Mouse (Mus musculus): Measurements from ENCODE around the gene Tbc1d2b.

Tbc1d2b gene

DNA sequence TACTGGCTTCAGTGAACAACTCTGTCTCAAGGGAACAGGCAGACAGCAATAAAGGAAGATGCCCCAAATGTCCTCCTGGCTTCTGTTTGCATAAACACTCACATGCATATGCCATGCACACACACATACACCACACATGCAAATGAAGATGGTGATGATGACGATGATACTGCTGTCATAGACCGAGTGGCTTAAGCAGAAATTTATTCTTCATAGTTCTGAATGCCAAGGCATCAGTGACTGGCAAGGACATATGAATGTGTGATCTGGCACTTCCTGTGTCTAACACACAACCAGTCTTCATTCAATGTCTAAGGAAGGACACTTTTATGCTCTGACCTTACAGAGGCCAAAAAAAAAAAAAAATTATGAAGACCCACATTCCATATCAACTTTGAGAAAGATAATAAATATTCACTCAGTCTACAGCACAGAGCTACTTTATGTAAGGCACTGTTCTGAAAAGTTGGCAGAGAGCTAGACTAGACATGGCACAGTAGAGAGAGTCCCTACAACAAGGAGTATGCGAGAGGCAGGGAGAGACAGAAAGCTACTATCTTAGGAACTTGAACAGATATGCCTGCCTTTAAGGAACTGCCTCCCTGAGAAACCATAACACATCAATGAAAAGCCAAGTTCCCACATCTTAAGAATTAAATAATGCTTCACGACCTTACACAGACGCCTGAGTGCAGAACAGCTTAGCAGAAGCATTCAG lies 5.1 kb downstream of the Tbc1d2b start:
- DNase-seq (ENCODE audit: low read depth, low spot score), result no peak

GRCm38 (mm10) chr9:90263340-90263679 lies 7.3 kb downstream of the Tbc1d2b start:
- DNase-seq (ENCODE audit: low read depth, low spot score), result no peak

DNA sequence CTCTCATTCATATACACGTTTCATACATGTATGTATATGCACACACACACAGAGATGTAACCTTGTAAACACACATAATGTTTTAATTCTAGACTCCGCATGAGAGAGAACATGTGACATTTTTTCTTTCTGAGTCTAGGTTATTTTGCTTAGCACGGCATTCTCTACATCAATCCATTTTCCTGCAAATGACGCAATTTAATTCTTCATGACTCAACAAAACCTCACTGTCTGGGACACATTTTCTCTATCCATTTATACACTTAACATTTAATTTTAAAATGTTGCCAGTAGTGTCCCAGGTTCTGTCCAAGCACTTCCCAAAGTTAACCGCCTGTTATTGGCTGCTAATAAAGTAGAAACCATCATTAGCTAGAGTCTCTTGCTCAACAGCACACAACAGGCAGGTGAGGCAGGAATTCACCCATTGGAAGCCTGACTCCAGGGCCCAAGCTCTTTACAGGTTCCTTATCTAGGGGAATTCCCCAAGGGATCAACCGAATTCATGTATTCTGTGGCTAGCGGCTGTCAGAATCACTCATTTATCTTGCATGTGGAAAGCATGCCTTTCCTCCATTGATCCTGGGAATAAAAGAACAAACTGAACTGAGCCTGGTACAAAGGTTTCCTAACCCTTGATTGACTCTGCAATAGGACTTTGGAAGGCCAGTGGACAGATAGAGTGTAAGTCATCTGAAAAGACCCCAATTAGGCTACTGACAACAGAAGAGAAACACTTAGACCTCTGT lies 7.8 kb downstream of the Tbc1d2b start:
- no peak for DNase-seq (ENCODE audit: low read depth, low spot score)

DNA sequence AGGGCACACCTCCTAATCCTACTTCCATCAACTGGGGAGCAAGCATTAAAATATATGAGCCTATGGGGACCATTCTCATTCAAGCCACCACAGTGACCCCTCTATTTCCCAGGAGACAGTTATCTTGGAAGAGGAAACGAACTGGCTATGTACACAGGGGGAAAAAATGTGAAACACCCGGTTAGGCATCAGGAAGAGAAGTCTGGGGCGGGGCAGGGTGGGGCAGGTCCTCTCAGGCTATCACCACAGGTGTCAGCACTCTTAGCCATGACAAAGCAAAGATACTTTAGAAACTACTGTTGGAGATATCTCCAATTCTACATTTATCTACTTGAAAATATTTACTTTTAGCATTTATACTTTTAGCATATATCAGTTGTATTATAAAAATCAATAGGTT lies 8.5 kb downstream of the Tbc1d2b start:
- no peak for DNase-seq (ENCODE audit: low read depth, low spot score)

GRCm38 (mm10) chr9:90260600-90261375 lies 9.8 kb downstream of the Tbc1d2b start:
- no peak for DNase-seq (ENCODE audit: low read depth, low spot score)

DNA sequence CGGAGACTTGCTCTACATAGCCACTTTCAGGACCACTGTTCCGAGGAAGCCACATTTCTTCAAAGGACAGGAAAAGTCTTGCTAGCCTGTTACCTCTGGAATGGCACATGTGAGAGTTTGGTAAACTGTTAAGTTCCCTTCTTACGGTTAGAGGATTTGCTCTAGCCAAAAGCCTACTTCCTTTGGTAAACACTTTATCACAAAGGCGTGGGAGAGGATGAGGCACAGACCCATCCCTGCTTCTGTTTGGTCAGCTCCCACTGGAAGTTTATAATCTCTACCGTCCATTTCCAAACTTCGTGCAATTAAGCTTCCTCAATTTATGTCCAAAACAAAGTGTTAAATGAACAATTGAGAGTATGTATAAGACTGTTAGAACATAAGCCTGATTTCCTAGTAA lies 10.5 kb downstream of the Tbc1d2b start:
- no peak for DNase-seq (ENCODE audit: low read depth, low spot score)

DNA sequence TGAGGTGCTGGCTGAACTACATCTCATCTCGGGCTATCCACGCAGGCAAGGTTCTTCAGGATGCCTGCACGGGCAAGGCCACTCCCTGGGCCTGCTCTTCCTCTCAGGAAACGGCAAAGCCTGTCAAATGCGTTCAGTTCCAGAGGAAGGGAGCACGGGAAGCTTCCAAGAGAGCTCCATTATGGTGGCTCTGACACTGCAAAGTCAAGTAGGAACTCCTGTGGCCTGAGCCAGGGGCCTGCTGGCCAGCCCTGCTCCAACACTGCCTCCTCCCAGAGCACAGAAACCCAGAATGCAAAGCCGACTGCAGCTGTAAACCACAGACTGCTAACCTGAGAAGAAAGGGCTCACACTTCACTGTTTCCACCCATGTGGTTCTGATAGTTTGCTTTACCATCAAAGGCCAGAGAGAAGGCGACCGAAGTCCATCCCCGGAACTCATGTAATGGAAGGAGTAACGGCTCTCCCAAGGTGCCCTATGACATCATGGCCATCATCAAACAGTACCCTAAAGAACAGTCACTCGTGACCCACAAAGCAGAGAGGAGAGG lies 11.1 kb downstream of the Tbc1d2b start:
- DNase-seq (ENCODE audit: low read depth, low spot score), result no peak

GRCm38 (mm10) chr9:90257754-90258531 lies 12.7 kb downstream of the Tbc1d2b start:
- DNase-seq (ENCODE audit: low read depth, low spot score), result no peak

GRCm38 (mm10) chr9:90257220-90257619 lies 13.4 kb downstream of the Tbc1d2b start:
- no peak for DNase-seq (ENCODE audit: low read depth, low spot score)

GRCm38 (mm10) chr9:90255844-90256405 lies 14.7 kb downstream of the Tbc1d2b start:
- no peak for DNase-seq (ENCODE audit: low read depth, low spot score)

DNA sequence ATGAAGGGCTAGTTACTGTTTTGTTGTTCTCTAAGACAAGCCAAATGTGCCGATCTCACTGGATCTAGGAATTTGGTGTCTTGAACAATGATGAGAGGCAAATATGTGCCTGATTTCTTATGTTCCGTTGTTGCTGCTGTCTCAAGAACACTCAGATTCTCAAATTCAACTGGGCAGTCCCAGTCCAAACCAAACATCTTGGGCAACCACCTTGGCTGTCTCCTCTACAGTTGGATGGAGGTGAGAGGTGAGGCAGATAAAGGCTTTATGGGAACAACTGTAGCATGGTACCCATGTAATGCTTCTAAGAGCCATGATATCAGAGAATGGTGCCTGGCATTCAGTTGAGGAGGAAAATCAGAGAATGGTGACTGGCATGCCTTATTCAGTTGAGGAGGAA lies 17.4 kb downstream of the Tbc1d2b start:
- DNase-seq (ENCODE audit: low read depth, low spot score), result no peak

DNA sequence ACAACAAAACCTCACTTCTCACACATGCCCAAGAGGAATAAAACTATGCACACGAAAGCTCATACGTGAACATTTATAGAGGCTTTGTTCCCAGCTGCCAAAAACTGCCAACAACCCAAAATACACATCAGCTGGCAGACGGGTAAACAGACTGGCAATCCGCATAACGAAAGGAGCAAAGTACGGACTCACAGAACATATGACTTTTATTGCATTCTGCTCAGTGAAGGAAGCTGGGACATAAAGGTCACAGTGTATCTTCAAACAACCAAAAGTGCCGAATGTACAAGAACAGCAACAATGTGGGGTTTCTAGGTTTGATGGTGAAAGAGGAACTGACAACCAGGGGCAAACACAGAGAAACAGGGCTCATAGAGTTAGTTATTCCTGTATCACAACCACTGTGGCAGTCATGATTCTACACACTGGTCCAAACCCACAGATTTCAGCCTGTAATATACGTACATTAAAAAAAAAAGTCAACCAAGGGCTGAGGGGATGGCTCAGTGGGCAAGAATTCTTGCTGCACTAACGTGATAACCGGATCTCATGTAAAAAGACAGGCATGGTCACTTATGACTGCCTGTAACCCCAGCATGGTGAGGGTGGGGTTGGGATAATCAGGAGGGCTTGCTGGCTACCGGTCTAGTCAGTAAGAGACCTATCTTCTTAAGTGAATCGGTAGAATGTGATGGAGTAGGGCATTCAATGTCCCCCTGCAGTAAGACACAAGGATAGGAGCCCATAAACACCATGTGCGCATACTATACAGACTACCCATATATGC lies 19.4 kb downstream of the Tbc1d2b start:
- no peak for DNase-seq (ENCODE audit: low read depth, low spot score)

DNA sequence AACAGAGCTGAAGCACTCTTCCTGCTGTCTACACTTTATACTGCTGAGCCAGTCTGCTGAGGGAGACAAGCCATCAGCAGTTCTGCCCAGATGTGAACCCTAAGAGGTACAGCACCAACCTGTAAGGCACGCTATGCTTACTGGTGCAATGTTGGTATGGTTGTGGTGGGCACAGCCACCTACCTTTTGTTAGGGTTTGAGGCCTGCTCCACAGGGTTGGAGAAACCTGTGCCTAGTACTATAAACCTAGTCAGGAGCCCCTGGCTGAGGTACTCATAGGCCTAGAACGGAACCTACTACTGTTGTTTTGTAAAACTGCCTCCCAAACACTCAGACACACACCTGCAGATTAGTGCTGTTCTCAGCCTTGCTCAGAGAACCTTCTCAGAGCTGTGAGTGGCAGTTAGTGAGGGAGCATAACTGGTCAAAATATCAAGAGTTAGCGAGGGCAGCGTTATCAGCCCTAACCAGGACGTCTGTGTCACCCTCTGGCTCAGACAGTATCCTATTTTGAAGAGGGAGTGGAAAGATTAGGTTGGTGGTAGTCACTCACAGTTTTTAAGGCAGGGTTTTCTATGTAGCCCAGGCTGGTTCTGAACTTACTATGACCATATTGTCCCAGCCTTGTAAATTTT lies 20.3 kb downstream of the Tbc1d2b start:
- DNase-seq (ENCODE audit: low read depth, low spot score), result no peak

GRCm38 (mm10) chr9:90249036-90249435 lies 21.6 kb downstream of the Tbc1d2b start:
- no peak for DNase-seq (ENCODE audit: low read depth, low spot score)

GRCm38 (mm10) chr9:90248326-90248725 lies 22.3 kb downstream of the Tbc1d2b start:
- no peak for DNase-seq (ENCODE audit: low read depth, low spot score)

- no peak for DNase-seq (ENCODE audit: low read depth, low spot score)
Measured at GRCm38 (mm10) chr9:90247316-90247715, 23.3 kb downstream of the Tbc1d2b start.

DNA sequence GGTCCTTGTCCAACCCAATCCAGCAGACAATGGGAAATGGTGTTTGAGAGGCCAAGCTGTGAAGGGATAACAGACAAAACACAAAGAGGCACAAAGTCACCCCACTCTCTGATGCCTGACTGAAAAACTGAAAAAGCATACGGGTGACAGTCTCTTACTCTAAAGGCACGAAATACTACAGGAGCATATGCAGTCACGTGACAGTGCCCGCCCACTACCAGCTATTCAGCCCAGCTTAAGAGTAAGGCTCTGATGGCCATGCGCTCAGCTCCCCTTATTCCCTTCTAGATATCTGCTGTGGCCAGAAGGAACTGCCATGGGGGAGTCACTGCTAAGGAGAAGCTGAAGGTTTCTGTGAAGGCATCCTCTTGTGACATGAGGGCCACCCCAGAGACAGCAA lies 24.8 kb downstream of the Tbc1d2b start:
- no peak for DNase-seq (ENCODE audit: low read depth, low spot score)

- no peak for DNase-seq (ENCODE audit: low read depth, low spot score)
Measured at GRCm38 (mm10) chr9:90245206-90245605, 25.4 kb downstream of the Tbc1d2b start.

GRCm38 (mm10) chr9:90244301-90245151 lies 26.1 kb downstream of the Tbc1d2b start:
- no peak for DNase-seq (ENCODE audit: low read depth, low spot score)

Measured in retina, adult 2 months (tissue).